Mouse (Mus musculus): ENCODE measurements at regions not wholly inside any gene's neighbourhood (a gene's known extent, or its start where the extent isn't known, plus 50 kb on each side); places are given as distances from the start of the nearest gene placed in this dataset.

DNA sequence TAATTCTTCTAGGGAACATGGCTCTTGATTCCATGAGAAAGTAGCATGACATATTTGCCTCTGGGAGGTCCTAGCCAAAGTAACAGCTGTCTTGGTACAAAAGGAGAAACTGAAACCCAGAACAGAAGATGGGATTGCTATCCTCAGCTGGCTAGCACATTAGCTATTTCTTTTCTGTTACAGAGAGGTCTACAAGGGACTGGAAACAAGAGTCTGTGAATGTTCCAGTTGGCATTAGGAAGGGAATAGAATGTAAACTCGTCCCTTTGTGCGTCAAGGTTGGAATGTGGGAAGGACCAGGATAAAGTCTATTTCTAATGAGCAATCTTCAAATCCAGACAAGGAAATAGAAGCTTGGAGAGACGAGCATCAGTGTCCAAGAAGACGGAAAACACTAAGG lies 116.7 kb downstream of the Gm12728 start:
- DNase-seq (ENCODE audit: low read depth, low spot score), result no peak
- Histone ChIP-seq H3K9ac (ENCODE audit: control insufficient read depth, low read depth, low read length, poor library complexity, severe bottlenecking) (no peak overlapping the region), H3K79me2 (ENCODE audit: control insufficient read depth, insufficient read depth, low read length, poor library complexity) (no peaks in the 10 kb centered on the region), H3K27ac (ENCODE audit: control insufficient read depth, low read depth, low read length) (no peak overlapping the region), H3K4me1 (ENCODE audit: control insufficient read depth in 1 of 2, insufficient read depth in 2 of 2, low read length in 2 of 2) (no peaks in the 10 kb centered on the region), H3K4me3 (ENCODE audit: control insufficient read depth in 1 of 2, insufficient read depth in 1 of 2, low read depth in 2 of 2, low read length in 2 of 2) (no peak overlapping the region), H3K36me3 (ENCODE audit: control insufficient read depth in 1 of 2, insufficient read depth in 2 of 2, low read length in 2 of 2) (no peaks in the 10 kb centered on the region), H3K9me3 (replicated peaks; ENCODE audit: insufficient read depth, low read length) (no peaks in the 10 kb centered on the region), H3K27me3 (ENCODE audit: control insufficient read depth in 1 of 2, insufficient read depth in 2 of 2, low read length in 2 of 2) (no peaks in the 10 kb centered on the region)
- no peak for TF ChIP-seq TAL1 (IDR thresholded peaks at IDR 0.05; ENCODE audit: low read length)
- no peak for TF ChIP-seq USF2 (IDR thresholded peaks at IDR 0.05; ENCODE audit: borderline replicate concordance in 1 of 2, insufficient read depth in 1 of 2, low read depth in 1 of 2, low read length in 2 of 2)
- TF ChIP-seq ELF1 (IDR thresholded peaks at IDR 0.05; ENCODE audit: low read depth, low read length), result no peak
- no peak for TF ChIP-seq BHLHE40 (IDR thresholded peaks at IDR 0.05; ENCODE audit: borderline replicate concordance, low read depth, low read length)
- TF ChIP-seq SMC3 (IDR thresholded peaks at IDR 0.05; ENCODE audit: low read depth, low read length), result no peak
- TF ChIP-seq ZC3H11A (IDR thresholded peaks at IDR 0.05; ENCODE audit: low read depth, low read length), result no peak
- no peak for TF ChIP-seq RCOR1 (IDR thresholded peaks at IDR 0.05; ENCODE audit: low read depth, low read length)
- TF ChIP-seq MXI1 (IDR thresholded peaks at IDR 0.05; ENCODE audit: low read depth, low read length), result no peak
- no peak for TF ChIP-seq ZMIZ1 (IDR thresholded peaks at IDR 0.05; ENCODE audit: low read depth, low read length)
- TF ChIP-seq E2F4 (IDR thresholded peaks at IDR 0.05; ENCODE audit: borderline replicate concordance, low read depth, low read length), result no peak
- no peak for TF ChIP-seq GATA1 (IDR thresholded peaks at IDR 0.05; ENCODE audit: low read depth, low read length)
- TF ChIP-seq MYC (IDR thresholded peaks at IDR 0.05; ENCODE audit: low read depth, low read length), result no peak
- no peak for TF ChIP-seq RAD21 (IDR thresholded peaks at IDR 0.05; ENCODE audit: low read depth, low read length)
- TF ChIP-seq SIN3A (IDR thresholded peaks at IDR 0.05; ENCODE audit: low read length), result no peak
- TF ChIP-seq HCFC1 (IDR thresholded peaks at IDR 0.05; ENCODE audit: low read depth, low read length), result no peak
- no peak for TF ChIP-seq CTCF (IDR thresholded peaks at IDR 0.05 in 2 of 3, conservative IDR thresholded peaks at IDR 0.05 in 1 of 3; ENCODE audit: control insufficient read depth in 1 of 3, insufficient read depth in 1 of 3, low read depth in 2 of 3, low read length in 3 of 3, poor library complexity in 1 of 3, severe bottlenecking in 1 of 3)

DNA sequence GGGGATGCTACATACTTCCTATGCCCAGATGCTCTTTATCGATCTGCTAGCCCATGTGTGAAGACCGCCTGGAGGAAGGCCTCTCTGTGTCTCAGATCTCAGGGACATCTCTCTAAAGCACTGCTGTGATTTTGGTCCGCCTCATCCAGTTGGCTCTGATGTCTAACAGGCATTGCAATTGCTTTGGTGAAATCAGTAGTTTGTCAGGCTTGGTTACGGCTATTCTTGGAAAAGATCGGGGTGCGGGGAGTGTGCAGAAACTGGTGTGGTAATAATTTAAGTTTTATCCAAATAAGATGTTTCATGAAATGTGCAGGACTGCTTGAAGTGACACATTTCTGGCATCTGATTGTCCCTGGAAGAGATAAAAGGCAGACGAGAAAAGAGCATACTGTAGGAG lies 117.9 kb downstream of the Gm12728 start:
- no peak for DNase-seq (ENCODE audit: low read depth, low spot score)
- H3K9me3 ChIP-seq (replicated peaks; ENCODE audit: insufficient read depth, low read length), result no peaks in the 10 kb centered on the region
- no peaks in the 10 kb centered on the region for H3K27me3 ChIP-seq (ENCODE audit: control insufficient read depth in 1 of 2, insufficient read depth in 2 of 2, low read length in 2 of 2)
- H3K36me3 ChIP-seq (ENCODE audit: control insufficient read depth in 1 of 2, insufficient read depth in 2 of 2, low read length in 2 of 2), result no peaks in the 10 kb centered on the region
- H3K27ac ChIP-seq (ENCODE audit: control insufficient read depth, low read depth, low read length), result no peak overlapping the region
- H3K79me2 ChIP-seq (ENCODE audit: control insufficient read depth, insufficient read depth, low read length, poor library complexity), result no peaks in the 10 kb centered on the region
- H3K4me1 ChIP-seq (ENCODE audit: control insufficient read depth in 1 of 2, insufficient read depth in 2 of 2, low read length in 2 of 2), result no peaks in the 10 kb centered on the region
- H3K9ac ChIP-seq (ENCODE audit: control insufficient read depth, low read depth, low read length, poor library complexity, severe bottlenecking), result no peak overlapping the region
- no peak for TF ChIP-seq GATA1 (IDR thresholded peaks at IDR 0.05; ENCODE audit: low read depth, low read length)
- no peak for TF ChIP-seq ZC3H11A (IDR thresholded peaks at IDR 0.05; ENCODE audit: low read depth, low read length)
- TF ChIP-seq POLR2AphosphoS2 (IDR thresholded peaks at IDR 0.05; ENCODE audit: low read length), result no peak
- TF ChIP-seq ETS1 (IDR thresholded peaks at IDR 0.05; ENCODE audit: low read depth, low read length), result no peak
- TF ChIP-seq MYC (IDR thresholded peaks at IDR 0.05; ENCODE audit: low read depth, low read length), result no peak
- H3K4me3 ChIP-seq (ENCODE audit: control insufficient read depth in 1 of 2, insufficient read depth in 1 of 2, low read depth in 2 of 2, low read length in 2 of 2), result no peak overlapping the region
